Mouse (Mus musculus): ENCODE results near the gene Hspbap1.

The Hspbap1 gene

DNA sequence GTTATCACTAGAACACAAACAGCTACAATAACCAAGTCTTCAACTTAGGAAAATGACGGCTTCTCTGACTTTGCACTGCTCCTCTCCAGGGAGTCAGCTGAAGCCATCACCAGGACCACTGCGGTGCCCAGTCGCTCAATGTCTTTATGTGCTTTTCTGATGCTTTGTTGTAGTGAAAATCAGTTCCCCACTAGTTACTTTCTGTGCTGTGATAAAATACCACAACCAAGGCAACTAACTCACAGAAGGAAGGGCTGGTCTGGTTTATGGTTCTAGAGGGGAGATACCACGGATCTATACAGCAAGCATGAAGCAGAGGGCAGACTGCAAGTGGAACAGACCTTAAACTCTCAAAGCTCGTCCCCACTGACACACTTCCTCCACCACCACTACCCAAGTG is 10.8 kb upstream of the Hspbap1 start:
- intact Hi-C loops (cut with DNase I) = no loop called here

GRCm38 (mm10) chr16:35763590-35764296 is 6.4 kb upstream of the Hspbap1 start:
- intact Hi-C loops (cut with DNase I) = no loop called here

- intact Hi-C loops (cut with DNase I) = no loop called here
Measured at GRCm38 (mm10) chr16:35764941-35765340, 5.2 kb upstream of the Hspbap1 start.

DNA sequence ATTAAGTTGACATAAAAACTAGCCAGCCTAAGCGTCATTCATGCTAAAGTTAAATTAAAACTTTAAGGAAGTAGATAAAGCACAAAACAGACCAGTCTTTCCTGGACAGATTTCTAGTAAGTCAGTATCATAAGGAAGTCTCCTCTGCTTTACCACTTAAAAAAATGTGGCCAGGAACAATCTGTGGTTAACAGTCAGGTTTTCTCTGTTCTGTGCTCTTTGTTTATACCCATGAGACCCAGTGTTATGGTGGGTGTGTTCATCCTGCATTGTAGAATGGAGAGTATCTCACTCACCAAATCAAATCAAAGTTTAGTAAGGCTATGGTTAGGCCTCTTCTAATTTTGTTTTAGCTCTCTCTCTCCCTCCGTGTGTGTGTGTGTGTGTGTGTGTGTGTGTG is 4.7 kb upstream of the Hspbap1 start:
- intact Hi-C loops (cut with DNase I) = no loop called here

DNA sequence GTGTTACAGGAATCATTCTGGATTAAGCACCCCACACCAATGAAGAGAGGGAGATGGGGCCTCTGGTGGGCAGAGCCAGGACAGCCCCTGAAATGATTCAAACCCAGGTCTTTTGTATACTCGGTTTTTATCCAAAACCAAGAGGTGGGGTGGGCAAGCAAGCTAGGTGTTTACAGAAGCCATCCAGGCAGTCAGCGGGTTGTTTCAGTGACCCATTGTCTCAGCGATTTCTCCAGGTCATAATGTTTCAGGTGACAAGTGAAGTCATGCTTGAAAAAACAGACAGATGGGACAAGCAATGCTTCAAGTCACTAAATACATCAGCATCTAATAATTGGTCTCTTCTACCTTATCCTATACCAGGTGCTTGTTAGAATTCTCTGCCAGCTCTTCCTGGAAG is 3.8 kb upstream of the Hspbap1 start:
- intact Hi-C loops (cut with DNase I) = no loop called here

DNA sequence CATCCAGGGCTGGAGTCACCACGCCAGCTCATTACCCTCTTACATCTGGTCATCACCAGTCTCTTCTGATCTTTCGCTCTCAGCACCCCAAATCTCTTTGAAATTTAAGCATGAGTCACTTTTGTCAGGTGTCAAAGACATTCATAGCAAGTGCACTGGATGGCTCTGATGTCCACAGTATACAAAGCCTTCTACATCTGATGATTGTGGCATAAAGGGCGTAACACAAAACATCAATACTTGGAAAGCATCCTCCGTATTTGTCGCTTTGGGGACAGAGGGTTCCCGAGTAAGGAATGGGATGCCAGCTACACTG is 1.7 kb upstream of the Hspbap1 start:
- intact Hi-C loops (cut with DNase I) = no loop called here

GRCm38 (mm10) chr16:35768785-35769642 is 1.2 kb upstream of the Hspbap1 start, which contains the start of gene Dirc2:
Dirc2 (minus strand) TSS chr16:35769356.
- intact Hi-C loops (cut with DNase I) = no loop called here

GRCm38 (mm10) chr16:35771141-35771540 is 966 bp downstream of the Hspbap1 start:
- intact Hi-C loops (cut with DNase I) = no loop called here

GRCm38 (mm10) chr16:35771606-35772005 is 1.4 kb downstream of the Hspbap1 start:
- intact Hi-C loops (cut with DNase I) = no loop called here

GRCm38 (mm10) chr16:35772598-35772997 is 2.4 kb downstream of the Hspbap1 start:
- intact Hi-C loops (cut with DNase I) = no loop called here

- intact Hi-C loops (cut with DNase I) = no loop called here
Measured at GRCm38 (mm10) chr16:35775835-35776234, 5.7 kb downstream of the Hspbap1 start.

GRCm38 (mm10) chr16:35776737-35777136 is 6.6 kb downstream of the Hspbap1 start:
- intact Hi-C loops (cut with DNase I) = no loop called here

DNA sequence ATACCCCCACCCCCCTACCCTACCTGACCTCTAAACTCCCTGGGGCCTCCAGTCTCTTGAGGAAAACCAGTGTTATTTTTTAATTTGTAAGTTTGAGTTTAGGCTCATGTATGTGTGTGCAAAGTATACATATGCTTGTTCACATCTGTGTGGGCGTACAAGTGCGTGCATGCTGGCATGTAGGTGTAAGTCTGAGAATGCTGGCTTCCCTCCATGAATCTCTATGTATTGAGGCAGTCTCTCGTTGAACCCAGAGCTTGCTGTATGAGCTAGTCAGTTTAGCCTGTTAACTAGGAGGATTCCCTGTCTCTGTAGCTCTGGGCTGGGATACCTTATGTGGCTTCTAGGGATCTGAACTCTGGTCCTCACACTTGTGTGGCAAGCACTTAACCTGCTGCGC is 7.6 kb downstream of the Hspbap1 start:
- intact Hi-C loops (cut with DNase I) = no loop called here

DNA sequence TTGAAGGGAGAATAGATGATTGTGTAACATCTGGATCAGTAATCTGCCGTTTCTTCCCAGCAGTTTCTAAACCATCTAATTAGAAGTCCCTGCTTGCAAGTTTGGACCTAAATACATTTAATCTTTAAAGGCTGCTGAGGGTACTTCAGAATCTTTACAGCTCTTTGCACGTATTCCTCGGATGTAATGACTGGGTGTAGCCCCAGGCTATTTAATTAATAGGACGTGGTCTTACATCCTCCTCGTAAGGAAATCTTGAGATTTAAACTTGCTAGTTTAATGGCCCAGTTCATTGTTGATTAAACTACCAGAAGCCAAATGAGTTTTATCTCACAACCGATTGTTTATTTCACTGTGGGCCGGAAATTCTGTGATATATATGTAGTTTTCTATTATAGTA is 9.5 kb downstream of the Hspbap1 start:
- intact Hi-C loops (cut with DNase I) = loop anchor here (5.0 kb wide), 1 partner anchor 37 kb away; no protein-coding TSS in a partner anchor

DNA sequence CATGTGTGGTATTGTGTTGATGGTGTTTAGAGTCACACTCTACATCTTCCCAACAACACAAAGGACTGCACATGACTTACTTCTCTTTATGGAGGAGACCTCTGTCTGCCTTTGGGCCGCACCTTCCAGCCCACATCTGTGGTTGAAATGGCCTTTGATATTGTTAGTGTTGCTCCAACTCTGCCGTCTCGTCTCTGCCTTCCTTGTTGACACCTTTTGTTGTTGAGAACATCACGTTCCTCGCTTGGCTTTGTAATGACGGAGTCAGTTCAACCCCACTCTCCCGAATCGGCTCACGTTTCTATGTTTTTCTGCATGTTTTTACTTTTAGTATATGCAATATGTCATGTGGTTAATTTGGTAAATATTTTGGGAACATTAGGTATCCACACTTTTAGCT is 10.9 kb downstream of the Hspbap1 start:
- intact Hi-C loops (cut with DNase I) = loop anchor here (5.0 kb wide), 1 partner anchor 39 kb away; no protein-coding TSS in a partner anchor

DNA sequence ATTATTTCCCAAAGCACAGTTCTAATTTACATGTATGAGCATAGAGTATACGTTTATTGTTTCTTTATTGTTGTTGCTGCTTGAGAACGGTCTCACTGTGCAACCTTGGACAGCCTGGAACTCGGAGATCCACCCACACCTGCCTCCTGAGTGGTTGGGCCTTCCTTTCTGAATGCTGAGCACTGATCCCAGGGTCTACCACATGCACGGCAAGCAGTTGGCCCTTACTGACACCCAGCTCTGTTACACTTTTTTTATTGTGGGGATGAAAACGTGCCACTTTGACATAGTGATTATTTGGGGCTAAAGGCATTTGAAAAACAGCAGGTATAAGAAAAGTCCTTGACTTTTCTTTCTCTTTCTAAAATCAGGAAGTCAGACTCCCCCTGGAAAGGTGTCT is 11.5 kb downstream of the Hspbap1 start:
- intact Hi-C loops (cut with DNase I) = loop anchor here (5.0 kb wide), 1 partner anchor 39 kb away; no protein-coding TSS in a partner anchor

GRCm38 (mm10) chr16:35782451-35783206 is 12.5 kb downstream of the Hspbap1 start:
- intact Hi-C loops (cut with DNase I) = loop anchor here (5.0 kb wide), 1 partner anchor 40 kb away; no protein-coding TSS in a partner anchor

GRCm38 (mm10) chr16:35783207-35783573 is 13.0 kb downstream of the Hspbap1 start:
- intact Hi-C loops (cut with DNase I) = loop anchor here (5.0 kb wide), 1 partner anchor 41 kb away; no protein-coding TSS in a partner anchor

DNA sequence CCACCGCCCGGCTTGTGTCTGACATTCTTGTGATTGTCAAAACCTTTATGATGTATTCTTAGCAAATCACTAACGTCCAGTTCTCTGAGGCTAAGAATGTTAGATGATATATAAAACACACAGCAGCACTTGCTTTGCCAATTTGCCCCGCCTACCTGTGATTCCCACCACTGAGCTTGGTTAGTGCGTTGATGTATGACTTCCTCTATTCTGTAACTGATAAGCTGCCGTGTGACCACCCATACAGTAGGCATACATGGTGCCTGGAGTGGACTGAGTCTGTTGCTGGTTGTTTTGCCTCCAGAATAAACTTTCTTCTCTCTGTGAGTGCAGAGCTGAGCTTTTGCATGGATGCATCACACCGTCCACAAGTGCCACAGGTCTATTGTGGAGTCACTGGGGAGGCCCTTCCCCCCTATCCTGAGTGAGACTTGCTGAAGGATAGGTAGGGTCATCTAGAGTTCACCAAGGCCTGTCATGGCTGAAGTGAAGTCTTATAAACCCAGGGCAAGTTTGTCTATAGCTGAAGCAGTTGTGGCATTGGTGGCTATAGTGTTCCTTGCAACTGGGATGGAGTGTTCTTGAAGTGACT is 14.1 kb downstream of the Hspbap1 start:
- intact Hi-C loops (cut with DNase I) = loop anchor here (5.0 kb wide), 1 partner anchor 42 kb away; no protein-coding TSS in a partner anchor

DNA sequence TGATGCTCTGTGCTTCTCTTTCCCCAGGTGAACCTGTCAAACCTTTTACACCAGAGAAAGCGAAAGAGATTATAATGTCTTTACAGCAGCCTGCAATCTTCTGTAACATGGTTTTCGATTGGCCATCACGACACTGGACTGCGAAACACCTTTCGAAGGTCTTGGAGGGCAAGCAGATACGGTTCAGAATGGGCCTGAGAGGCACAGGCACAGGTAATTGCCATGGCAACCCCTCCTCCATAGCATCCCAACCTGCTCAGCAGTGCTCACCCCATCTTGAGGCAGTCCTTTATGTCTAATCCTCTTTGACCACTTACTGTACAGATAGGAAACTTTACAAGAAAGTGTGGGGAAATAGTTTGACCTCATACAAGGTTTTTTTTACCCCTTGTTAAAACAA is 17.0 kb downstream of the Hspbap1 start:
- intact Hi-C loops (cut with DNase I) = no loop called here

GRCm38 (mm10) chr16:35787568-35788189 is 17.5 kb downstream of the Hspbap1 start:
- intact Hi-C loops (cut with DNase I) = no loop called here
